Mouse (Mus musculus) brain, embryonic 14.5 days (tissue): ENCODE results near the gene Mafg.

ENCODE experiments used
- CTCF ChIP-seq: fragments of 200-500 bp; IDR thresholded peaks from 2 replicates; pipeline ENCODE4 v1.5.1; 2012; ENCODE audit warnings: inconsistent platforms, mild to moderate bottlenecking, moderate library complexity, borderline replicate concordance; ENCODE audit not compliant: insufficient read depth, insufficient read length; ENCODE audit errors: extremely low read depth
- POLR2A ChIP-seq: fragments of 200-500 bp; IDR thresholded peaks from 2 replicates; pipeline ENCODE4 v1.6.1; 2012; ENCODE audit warnings: mild to moderate bottlenecking, inconsistent platforms, borderline replicate concordance; ENCODE audit not compliant: poor library complexity, insufficient read depth, insufficient read length, severe bottlenecking; ENCODE audit errors: extremely low read depth

DNA sequence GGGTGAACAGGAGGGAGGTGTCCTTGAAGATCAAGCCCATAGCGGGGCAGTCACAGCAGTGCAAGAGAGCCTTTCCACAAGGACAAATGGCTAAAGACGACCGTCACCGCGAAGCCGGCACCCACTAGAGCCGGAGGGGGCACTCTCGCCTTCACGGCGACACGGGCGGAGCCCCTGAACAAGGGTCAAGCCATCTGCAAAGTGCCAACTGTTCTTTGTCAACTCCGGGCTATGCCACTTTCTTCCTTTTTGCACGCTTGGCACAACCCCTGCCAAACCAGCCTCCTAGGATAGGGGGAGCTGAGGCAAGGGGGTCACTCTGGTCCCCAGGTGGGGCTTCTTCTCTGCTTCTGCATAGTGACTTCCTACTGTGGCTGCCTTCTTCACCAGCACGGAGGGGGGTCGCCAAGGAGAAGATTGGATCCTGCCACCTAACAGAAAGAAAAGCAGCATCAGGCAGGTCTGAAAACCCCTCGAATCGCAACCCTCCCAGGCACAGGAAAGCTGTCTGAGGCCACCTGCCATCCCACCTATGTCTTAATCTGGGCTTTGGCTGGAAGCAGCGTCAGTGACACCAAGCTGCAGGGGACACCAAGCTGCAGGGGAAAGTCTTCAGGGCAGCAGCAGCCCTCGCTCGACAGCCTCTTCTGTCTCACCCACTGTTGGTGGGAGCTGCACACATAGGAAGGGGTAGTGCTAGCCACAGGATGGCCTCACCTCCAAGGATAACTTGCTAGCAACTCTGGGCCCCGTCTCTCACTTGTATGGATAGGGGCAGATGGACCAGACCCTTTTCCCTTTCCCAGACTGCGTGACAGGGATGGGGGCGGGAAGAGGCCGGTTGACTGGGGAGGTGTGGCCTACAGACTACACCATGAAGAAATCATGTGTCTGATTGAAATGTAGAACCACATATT, 14.5 kb downstream of the Mafg start:
- TF ChIP-seq POLR2A (no peak), CTCF (no peak)
